Mouse (Mus musculus) spleen, adult 18-20 months (tissue): ENCODE results near the gene Gng3.
"Not testable (repeated sequence)": the region's sequence is repeated elsewhere in the genome, so short reads cannot be mapped to it uniquely, and the experiment has no call there.

Experiments
- DNase-seq, 2 experiments: peaks; one replicate each; pipeline ENCODE4 v3.0.0; 2022; ENCODE audit warnings: mixed read lengths in 2 of 2

Gng3 gene

GRCm38 (mm10) chr19:8844371-8845129 is 5.6 kb upstream of the Gng3 start:
- peak in 1 of 2 experiments; percentile 83 for DNase-seq

DNA sequence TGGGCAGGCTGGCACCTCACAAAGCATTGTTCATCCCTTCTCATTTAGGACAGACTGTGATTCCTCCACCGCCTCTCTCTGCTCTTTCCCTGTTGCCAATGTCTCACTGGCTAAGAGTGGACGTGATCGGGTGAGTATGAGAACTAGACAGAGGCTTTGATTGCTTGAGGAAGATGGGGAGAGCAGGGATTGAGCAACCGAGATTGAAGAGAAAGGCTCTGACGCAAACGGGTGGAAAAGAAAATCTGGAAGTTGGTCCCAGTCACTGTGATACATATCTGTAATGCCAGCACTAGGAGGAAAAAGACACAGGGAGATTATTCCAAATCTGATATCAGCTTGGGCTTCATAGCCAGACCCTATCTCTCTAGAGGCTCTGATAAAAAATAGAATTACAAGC is 4.0 kb upstream of the Gng3 start:
- no peak for DNase-seq

GRCm38 (mm10) chr19:8841012-8841411 is 2.0 kb upstream of the Gng3 start:
- no peak for DNase-seq

- peak; percentile 62 to 74 for DNase-seq
Observed at GRCm38 (mm10) chr19:8839908-8840791, 1.2 kb upstream of the Gng3 start.

DNA sequence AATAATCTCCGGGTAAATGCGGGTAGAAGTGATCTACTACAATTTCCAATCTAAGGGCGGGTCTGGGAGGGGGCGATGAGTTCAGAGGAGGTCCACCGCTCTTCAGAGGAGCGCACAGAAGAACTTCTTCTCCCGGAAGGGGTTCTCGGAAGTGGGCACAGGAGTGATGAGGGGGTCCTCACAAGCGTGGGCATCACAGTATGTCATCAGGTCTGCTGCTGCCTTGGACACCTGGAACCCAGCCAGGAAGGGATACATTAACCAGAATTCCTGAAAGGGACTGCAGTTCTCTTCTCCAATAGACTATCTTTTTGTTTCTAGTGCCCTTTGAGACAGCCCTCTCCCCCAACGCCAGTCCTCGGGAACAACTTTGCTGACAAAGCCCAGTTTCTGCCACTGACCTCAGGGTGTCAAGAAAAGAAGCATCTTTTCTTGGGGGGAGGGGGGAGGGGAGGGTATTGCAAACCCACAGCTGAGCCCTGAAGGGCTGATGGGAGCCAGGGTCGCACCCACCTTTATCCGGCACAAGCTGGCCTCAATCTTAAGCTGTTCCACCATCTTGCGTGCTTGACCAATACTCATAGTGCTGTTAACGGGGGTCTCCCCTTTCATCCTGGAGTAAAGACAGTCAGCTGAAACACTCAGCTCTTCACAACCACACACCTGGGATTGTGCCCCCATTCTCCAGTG is 808 bp downstream of the Gng3 start:
- peak in 1 of 2 experiments; percentile 27 for DNase-seq

DNA sequence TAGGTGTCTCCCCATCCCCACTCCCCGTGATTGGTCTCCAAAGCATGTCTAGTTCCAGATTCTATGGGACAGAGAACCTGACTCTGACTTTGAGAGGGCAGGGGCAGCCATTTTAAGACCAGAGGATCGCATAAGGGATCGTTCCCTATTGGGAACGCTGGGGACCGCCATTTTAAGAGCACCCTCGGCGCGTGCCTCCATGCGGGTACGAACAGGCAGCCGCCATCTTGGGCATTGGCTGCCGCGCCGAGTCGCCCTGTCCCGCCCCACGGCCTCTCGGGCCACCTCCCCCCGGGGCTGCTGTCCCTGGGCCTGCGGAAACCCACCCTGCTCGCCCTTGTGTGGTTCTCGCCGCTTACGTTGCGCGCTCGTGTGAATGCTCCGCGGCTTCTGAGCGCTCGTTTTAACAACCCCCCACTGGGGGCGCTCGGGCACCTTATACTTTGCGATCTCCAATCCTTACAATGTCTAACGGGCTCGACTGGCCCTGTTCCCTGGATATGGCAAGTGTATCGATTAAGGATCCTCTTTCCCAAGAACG is 1.7 kb downstream of the Gng3 start, which contains the start of gene Bscl2:
Gene Bscl2, plus strand, starts transcription at position 217 of the 541 bp plus-strand sequence.
- peak; percentile 67 to 87 for DNase-seq

DNA sequence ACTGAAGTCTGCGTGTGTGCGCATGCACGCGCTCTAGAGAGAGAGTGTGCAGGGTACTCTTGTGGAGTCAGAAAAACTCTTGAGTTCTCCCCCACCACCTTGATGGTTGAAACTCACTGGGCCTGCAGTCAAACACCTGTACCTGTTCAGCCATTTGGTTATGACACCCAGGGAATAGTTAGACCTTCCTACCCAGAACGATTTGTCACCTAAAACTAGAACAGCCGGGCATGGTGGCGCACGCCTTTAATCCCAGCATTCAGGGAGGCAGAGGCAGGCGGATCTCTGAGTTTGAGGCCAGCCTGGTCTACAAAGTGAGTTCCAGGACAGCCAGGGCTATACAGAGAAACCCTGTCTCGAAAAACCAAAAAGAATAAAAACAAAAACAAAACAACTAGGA is 2.7 kb downstream of the Gng3 start:
- not testable (repeated sequence) for DNase-seq

- DNase-seq, result no peak
Observed at GRCm38 (mm10) chr19:8832971-8833370, 6.0 kb downstream of the Gng3 start.

- no peak for DNase-seq
Observed at GRCm38 (mm10) chr19:8831262-8831661, 7.7 kb downstream of the Gng3 start.

DNA sequence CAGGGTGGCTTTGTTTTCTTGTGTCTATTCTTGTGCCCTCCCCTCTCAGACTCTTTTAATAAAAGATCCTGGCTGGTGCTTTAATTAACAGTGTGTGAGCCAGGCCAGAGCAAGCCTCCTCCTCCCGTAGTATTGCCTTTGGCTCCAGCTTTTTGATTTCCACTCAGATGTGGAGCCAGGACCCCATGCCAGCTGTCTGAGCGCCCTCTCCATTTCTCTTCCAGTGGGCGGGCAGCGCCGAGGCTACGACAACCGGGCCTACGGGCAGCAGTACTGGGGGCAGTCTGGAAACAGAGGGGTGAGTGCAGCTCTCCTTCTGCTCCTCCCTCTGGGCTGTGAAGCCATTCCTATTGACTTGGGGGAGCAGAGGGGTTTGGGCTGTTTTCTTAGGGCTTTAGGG is 8.3 kb downstream of the Gng3 start:
- no peak for DNase-seq

DNA sequence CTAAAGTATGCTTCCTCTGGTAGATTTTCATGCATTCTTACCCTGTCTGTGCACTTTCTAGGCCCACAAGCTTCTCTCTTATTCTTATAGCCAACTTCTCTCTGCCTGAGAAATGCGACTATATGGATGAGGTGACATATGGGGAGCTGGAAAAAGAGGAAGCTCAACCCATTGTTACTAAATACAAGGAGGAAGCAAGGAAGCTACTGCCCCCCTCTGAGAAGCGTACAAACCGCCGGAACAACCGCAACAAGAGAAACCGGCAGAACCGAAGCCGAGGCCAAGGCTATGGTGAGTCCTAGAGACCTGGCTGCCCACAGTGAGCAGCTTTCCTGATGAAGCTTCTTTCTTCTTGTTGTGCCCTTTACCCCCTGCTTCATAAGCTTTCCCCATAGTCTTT is 9.3 kb downstream of the Gng3 start, which contains the start of gene AC129217.1:
Gene AC129217.1, plus strand, starts transcription at position 114 of the 400 bp plus-strand sequence.
- DNase-seq, result no peak

DNA sequence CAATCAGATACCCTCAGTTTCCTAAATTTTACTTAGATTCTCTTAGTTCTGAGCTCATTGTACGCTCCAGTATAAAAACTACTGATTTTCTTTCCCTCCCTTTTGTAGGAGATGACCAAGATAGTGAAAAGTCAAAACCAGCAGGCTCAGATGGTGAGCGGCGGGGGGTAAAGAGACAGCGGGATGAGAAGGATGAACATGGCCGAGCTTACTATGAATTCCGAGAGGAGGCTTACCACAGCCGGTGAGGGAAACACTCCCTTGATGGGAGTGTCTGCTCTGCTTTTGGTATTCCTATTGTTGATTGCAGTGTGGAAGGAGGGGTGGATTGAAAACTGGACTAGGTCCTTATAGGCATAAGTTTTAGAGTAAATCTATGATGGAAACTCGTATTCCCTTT is 16.3 kb downstream of the Gng3 start:
- no peak for DNase-seq

GRCm38 (mm10) chr19:8821146-8821545 is 17.8 kb downstream of the Gng3 start:
- no peak for DNase-seq

DNA sequence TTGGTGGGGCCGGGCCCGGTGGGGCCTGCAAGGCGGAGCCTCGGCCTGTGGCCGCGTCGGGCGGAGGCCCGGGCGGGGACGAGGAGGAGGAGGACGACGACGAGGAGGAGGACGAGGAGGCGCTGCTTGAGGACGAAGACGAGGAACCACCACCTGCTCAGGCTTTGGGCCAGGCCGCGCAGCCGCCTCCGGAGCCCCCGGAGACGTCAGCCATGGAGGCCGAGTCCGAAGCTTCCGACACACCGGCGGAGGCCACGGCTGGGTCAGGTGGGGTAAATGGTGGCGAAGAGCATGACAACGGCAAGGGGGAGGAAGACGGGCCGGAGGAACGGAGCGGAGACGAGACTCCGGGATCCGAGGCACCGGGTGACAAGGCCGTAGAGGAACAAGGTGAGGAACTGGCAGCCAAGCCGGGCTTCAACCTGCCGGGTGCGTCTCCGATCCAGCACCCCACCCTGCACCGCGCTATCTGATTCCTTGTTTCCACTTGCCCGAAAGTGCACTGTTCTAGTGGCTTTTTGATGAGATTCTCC is 18.5 kb downstream of the Gng3 start:
- no peak for DNase-seq

- DNase-seq, result peak; percentile 92 to 98
Observed at GRCm38 (mm10) chr19:8819596-8820423, 19.2 kb downstream of the Gng3 start, which contains the start of gene Hnrnpul2. TSS of gene Hnrnpul2 (plus strand) at chr19:8820010.

- peak; percentile 86 to 90 for DNase-seq
Observed at GRCm38 (mm10) chr19:8818801-8819595, 20.0 kb downstream of the Gng3 start, which contains the start of gene Ttc9c. TSS of gene Ttc9c (minus strand) at chr19:8819333.

- no peak for DNase-seq
Observed at GRCm38 (mm10) chr19:8818301-8818798, 20.6 kb downstream of the Gng3 start.

- DNase-seq, result no peak
Observed at GRCm38 (mm10) chr19:8817001-8817400, 22.0 kb downstream of the Gng3 start.

DNA sequence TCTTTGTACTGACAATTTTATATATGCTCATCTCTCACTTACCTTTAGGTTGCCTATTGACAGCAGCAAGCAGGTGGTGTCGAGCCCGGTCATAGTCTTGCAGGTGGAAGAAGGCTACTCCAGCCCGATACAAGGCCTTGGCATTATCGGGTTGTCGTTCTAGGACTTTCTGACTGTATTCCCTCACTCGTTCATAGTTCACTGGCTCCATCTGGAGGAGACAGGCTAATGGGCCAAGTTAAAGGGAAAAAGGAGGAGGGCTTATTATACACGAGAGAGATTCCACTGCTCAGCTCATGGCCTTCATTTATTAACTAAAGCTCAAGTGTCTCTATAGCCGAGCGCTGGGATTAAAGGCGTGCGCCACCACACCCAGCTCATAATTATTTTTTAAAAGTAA is 23.2 kb downstream of the Gng3 start:
- no peak for DNase-seq

DNA sequence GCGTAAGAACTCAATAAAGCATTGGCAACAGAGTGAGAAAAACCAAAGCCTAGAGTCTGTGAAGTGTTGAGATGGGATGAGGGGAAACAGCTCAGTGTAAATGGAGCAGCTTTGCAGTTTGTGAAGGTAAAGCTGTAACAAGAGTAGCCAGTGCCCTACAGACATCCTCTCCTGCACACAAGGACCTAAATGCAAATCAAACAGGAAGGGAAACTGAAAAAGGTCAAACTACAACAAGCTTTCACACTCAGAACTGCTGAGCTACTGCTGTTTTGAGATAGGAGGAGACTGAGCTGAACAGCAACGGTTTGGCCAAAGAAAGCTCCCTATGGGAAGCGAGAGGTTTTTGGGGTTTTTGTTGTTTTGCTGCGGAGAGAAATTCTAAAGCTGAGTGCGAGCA is 32.2 kb downstream of the Gng3 start:
- DNase-seq, result no peak
